Mouse (Mus musculus) C2C12 (cell line): ENCODE results near the gene Pfkl.
"Not testable (repeated sequence)": the region's sequence is repeated elsewhere in the genome, so short reads cannot be mapped to it uniquely, and the experiment has no call there.

ENCODE experiments used
- CEBPB ChIP-seq: IDR thresholded peaks from one replicate; pipeline ENCODE4 v1.6.1; 2011; ENCODE audit warnings: low read depth, mild to moderate bottlenecking, control low read depth, moderate library complexity
- CTCF ChIP-seq: IDR thresholded peaks from one replicate; pipeline ENCODE4 v1.5.1; 2011; ENCODE audit not compliant: control insufficient read depth, insufficient read depth, insufficient read length
- FOSL1 ChIP-seq: IDR thresholded peaks from one replicate; pipeline ENCODE4 v1.8.0; 2011; ENCODE audit warnings: mild to moderate bottlenecking, low read length; ENCODE audit not compliant: poor library complexity, insufficient read depth, severe bottlenecking
- MAX ChIP-seq: IDR thresholded peaks from one replicate; pipeline ENCODE4 v1.6.1; 2011; ENCODE audit warnings: mild to moderate bottlenecking, control low read depth
- MYOD1 ChIP-seq: IDR thresholded peaks from one replicate; pipeline ENCODE4 v1.6.1; 2011; ENCODE audit warnings: low read depth; ENCODE audit not compliant: control insufficient read depth, insufficient read length
- MYOG ChIP-seq: IDR thresholded peaks from one replicate; pipeline ENCODE4 v1.6.1; 2011; ENCODE audit not compliant: control insufficient read depth, insufficient read length; ENCODE audit errors: extremely low read depth
- USF1 ChIP-seq: IDR thresholded peaks from one replicate; pipeline ENCODE4 v1.6.1; 2011; ENCODE audit warnings: low read depth, mild to moderate bottlenecking, control low read depth, moderate library complexity

DNA sequence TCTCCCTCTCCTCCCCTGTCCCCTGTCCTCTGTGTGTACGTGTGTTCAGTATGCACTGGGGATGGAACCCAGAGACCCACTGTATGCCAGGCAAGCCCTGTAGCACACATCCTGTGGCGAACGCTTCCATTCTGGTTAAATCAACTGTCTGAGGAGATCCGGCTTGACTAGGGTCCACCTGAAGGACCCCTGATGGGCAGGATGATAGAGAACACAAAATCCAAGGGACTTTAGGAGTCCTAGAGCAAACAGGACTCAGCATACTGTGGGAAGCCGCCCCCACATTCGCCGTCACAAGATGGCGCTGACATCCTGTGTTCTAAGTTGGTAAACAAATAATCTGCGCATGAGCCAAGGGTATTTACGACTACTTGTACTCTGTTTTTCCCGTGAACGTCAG lies 59.4 kb downstream of the Pfkl start:
- TF ChIP-seq MAX, CTCF, USF1, MYOD1, MYOG, CEBPB, FOSL1: not testable (repeated sequence)
